Mouse (Mus musculus) adrenal gland (tissue): Measurements from ENCODE around the gene Wdr59.
"Not testable (repeated sequence)": the region's sequence is repeated elsewhere in the genome, so short reads cannot be mapped to it uniquely, and the experiment has no call there.

Experiments used
- intact Hi-C: fragments of 180-260 bp; cut with DNase I; formaldehyde crosslinking; loops from one replicate; pipeline ENCODE4 v1.15.1; 2025

Gene Wdr59

DNA sequence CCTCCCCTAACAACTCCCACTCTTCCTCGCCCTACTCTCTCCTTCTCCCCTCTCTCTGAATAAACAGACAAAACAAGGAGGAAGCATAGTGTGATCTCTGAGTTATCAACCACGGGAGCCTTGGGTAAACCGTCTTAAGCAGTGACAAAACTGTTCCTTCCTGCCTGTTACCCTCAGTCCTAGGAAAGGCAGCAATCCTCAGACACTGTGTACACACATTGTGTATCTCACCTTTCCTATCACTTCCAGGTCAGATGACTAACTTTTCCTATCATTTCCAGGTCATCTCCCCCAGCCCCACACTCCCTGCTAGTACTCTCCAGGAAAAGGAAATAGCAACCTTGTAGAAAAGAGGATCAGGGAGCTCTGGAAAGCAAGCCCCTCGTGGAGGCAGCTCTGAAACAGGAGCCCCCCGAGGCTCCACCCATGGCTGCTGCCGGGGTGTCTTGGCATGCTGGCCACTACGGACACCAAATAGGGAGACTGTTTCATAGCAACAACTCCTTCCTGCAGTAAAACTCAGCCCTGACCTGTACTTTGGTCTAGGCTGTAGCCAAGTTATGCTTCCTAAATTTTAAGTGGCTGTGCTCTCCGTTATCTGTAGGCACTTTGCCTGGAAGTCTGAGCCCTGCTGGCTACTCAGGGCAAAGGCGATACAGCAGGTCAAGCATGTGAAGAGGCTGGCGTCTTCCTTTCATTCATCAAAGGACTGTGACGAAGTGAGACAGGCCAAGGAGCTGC, 20.0 kb downstream of the Wdr59 start:
- intact Hi-C loops, result no loop called here

DNA sequence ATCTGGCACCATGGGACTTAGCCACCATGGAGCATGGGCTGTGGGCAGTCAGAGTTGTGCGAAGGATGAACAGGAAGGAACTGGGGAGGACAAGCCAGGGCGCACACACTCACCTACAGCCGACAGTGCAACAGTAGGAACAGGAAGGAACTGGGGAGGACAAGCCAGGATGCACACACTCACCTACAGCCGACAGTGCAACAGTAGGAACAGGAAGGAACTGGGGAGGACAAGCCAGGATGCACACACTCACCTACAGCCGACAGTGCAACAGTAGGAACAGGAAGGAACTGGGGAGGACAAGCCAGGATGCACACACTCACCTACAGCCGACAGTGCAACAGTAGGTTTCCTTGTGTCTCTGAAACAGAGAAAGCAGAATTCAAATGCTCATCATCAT, 23.6 kb downstream of the Wdr59 start:
- intact Hi-C loops, result not testable (repeated sequence)

DNA sequence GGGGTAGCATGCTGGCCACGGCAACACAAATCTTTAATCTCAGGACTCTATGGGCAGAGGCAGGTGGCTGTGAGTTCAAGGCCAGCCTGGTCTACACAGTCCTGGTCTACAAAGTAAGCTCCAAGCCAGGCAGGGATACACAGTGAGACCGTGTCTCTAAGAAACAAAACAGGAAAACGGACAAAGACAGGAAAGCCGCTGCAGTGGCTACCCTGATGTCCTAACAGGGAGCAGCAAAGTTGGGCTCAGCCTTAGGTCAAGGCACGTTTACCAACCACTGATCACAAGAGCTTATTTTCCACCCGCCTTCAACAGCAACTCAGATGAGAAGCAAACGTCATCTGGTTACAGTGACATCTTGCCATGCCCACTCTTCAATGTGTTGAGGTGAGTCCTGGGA, 25.6 kb downstream of the Wdr59 start:
- intact Hi-C loops, result no loop called here

DNA sequence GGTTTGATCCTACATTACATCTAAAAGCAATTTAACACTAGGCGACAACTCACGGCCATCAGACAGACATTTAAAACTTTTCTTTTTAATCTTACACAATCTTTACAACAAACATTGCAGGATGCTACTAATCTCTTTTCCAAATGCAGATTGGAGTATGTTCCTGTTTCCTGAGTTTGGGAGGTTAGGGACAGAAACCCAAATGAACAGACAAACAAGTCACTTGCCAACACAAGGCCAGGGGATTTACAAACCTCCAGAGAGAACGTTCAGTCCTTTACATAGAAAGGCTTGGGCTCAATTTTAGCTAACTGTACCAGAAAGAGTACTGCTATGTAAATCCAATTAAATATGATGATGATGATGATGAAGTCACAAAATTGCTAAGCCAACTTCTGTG, 28.7 kb downstream of the Wdr59 start:
- intact Hi-C loops, result no loop called here

DNA sequence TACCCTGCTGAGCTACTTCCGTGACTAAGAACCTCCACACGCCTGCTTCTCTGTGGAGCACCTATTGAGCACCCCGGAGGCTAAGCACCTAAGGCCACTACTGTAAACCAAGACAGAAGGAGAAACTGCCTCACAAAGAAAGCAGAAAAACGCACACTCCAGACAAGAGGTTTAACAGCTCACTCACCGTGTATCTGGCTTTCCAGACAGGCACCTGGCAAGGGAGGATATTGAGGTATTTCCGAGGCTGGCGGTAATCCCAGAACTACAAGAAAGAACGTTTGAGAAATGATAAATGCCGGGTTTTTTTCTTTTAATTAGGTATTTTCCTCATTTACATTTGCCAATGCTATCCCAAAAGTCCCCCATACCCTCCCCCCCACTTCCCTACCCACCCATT, 29.4 kb downstream of the Wdr59 start:
- intact Hi-C loops, result no loop called here

DNA sequence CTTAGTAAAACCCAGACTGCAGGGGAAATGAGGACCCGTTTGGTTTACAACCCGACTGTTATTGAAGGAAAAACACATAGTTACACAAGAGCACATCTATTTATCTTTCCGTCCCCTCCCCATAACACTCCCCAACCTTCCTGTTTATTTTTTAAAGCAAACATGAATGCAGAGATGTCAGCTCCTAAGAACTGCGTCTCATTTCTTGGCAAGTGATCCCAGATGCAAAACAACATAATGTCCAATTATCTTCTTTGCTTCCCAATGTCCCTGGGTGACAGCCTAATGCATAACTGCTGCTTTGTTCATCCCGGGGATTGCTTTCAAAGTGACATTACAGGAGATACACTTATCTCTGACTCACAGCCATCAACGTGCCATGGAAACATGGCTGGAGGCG, 30.7 kb downstream of the Wdr59 start:
- intact Hi-C loops, result no loop called here

DNA sequence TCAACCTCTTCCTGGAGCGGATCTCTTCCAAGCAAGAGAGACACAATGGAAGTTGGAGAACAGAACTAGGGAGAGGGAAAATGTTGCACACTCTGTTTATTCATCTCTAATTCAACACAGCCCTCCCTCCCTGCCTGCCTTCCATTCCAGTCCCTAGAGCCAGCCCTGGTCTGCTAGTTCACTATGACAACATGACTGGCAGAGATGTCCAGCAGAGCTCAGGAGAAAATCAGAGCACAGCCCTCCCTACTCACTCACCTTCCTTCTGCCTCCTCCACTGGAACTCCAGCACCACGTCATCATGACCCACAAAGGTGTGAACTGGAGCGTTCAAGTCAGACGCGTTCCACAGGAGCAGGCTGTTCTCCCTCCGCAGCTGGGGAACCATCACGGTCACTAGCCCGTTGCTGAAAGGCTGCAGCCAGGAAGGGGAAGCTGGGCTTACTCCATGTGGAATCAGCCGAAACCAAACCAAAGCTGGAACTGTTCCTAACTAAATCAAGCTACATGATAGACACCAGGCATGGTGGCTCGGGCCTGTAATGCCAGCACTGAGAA, 31.8 kb downstream of the Wdr59 start:
- intact Hi-C loops, result no loop called here

DNA sequence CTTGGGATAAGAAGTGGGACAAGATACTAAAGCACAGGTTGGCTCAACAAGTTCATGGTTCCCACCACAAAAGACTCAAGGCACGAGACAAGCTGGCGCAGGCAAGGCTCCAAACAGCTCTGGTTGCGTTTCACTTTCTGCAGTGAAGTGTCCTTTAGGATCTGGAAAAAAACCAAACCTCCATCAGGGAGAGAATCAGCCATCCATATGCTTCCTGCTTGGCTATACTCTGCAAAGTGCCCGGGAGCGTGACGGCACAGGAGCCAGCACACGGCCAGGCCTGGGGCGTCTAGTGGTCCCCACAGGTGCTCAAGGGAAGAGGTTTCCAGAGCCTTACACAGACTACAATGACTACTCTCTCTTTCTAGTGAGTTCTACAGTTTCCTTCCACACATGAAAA, 41.2 kb downstream of the Wdr59 start:
- intact Hi-C loops, result no loop called here

DNA sequence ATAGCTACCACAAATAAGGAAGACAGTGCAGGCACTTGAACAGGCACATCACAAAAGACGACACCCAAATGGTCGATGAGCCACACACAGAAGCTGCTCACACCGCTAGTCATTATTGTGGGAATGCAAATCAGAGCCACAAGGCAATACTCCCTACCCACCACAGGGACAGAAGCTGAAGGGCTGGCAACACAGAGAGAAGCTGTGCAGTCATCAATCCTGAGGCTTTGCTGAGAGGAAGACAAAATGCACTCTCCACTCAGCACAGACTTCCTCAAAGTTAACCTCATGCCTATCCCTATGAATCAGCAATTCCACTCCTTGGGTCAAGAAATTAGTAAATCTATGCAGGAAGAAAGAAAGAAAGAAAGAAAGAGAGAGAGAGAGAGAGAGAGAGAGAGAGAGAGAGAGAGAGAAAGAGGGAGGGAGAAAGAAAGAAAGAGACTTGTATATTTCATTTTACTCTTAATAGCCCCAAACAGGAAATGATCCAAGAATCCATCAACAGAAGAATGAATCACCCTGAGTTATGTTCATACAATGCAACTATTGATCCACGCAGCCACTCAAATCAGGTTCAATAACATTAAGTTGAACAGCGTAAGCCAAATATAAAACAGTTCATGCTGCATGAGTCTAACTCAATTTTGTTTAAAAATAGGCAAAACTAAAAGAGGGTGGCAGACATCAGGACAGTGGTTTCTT, 44.0 kb downstream of the Wdr59 start:
- intact Hi-C loops, result no loop called here

DNA sequence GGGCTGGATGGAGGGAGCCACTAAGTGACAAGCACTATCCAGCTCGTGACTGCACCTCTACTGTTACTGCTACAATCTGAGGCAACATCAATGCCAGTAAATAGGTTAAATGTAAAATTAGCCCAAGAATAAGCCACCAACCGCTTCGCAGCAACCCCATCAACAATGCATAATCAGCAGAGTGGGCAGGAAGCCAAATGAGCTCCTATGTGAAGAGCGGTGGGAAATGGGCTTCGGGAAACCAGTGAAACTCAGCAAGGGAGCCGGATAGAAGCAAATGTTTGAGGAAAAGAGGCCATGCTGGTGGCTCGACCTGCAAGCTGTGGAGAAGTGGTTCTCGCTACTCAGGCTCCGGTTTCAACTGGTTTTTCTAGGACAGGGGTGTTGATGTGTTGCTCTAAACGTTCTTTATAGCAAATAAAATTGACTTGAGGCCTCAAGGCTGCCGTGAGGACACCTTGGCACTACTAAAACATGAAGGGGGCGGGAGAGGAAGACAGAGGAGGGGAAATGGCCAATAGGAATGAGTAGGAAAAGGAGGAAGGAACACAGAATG, 50.3 kb downstream of the Wdr59 start:
- intact Hi-C loops, result no loop called here

DNA sequence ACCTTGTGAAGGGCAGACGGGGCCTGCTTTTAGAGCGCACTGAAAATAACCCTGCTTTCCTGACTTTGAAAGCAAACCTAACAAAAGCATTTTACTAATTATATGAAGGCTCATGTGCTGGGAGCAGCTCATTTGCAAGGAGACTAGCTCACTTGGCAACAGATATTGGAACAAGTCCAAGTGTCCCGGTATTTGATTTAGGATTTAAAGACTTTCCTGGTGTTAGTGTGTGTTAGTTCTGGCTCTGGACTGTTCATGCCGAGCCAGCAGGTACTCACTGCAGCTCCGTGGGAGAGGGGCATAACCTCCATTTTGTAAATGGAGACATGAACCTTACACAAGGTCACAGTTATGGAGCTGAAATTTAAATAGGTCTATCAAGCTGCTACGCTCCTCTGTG, 52.9 kb downstream of the Wdr59 start:
- intact Hi-C loops, result no loop called here

DNA sequence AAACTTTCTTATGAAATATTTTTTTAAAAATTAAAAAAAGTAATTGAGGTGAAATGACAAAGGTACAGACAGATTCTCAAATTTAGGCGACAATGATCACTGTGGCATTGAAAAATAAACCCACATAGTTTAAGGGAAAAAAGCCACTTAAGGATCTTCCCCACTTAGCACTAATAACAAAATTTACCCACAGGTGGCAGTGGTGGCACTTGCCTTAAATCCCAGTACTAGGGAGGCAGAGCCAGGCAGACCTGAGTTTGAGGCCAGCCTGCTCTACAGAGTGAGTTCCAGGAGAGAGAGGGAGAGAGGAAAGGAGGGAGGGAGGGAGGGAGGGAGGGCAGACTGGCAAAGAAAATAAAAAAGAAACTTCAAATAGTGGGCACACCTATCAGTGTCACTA, 56.6 kb downstream of the Wdr59 start:
- intact Hi-C loops, result no loop called here

DNA sequence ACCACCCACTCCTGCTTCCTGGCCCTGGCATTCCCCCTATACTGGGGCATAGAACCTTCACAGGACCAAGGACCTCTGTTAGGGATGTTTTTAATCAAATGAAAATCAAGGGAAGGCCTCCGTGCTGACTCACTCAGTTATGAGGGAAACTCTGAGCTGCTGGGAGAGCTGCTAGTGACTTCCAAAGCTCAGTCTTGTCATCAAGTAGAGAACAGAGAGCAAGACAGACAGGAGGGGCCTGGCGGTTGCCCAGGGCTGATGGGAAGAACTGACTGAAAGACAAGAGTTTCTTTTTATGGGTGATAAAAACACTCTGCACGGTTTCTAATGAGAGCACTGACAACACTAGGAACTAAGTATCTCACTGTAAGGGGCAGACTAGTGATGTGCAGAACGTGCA, 57.4 kb downstream of the Wdr59 start:
- intact Hi-C loops, result no loop called here

DNA sequence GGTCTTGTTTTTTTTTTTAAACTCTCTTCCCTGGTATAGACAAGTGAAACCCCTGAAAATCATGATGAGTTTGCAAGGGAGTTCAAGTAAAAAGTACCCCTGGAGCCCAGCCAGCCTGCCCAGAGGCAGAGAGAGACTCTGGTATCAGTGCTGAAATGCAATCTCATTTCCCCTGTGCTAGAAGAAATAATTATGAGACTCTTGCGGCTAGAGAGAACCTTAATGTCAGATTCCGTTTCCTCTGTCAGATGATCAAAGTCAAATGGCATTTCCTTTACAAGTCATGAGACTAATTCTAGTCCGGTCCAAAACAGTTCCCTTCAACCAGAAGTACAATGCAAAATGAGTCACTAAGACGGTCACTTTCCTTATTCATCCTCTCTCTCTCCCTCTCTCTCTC, 72.2 kb downstream of the Wdr59 start:
- intact Hi-C loops, result no loop called here

DNA sequence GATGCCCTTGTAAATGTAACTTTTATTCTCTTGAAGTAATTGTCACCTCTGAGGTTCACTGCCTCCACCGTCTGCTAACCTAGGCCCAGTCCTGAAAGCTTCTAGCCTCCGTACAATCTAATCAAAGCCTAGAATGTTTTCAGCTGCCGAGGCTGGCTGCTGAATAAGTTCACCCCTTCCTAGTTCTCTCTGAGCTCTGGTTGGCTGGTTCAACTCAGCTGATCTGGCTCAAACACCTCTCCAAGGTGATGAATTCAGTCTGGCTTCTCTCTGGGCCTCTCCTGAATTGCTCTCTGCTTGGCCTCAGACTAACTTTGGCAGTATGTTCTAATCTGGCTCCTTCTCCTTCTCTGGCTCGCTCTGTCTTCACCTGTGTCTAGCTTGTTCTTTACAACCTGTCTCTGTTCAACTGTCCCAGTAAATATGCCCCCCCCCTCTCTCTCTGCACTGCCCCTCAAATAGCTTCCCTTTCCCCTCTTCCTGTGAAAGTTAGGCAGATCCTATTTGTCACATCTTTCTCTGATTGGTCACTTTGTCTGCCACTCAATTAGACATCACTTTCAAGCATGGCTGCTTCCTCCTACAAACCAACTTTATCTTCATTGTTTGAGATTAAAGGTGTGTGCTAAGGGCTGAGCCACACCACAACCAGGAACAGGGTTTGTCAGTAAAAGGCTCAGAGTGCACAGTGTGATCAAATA, 75.8 kb downstream of the Wdr59 start:
- intact Hi-C loops, result no loop called here

DNA sequence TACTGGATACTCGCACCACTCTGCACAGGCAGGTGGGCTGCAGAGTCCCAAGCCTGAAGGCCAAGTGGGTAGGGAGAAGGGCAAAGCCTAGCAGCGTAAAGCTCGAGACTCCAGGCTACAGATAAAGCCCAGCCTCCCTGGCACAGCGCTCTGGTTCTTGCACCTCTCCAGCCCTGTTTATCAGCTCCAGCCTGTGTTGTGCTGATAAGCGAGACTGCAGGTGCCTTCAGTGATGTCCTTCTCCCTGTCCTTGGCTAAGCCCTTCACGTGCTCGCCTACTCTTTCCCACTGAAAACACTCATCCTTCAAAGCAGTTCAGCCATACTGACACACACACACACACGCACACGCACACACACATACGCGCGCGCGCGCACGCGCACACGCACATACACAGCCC, 76.3 kb downstream of the Wdr59 start:
- intact Hi-C loops, result no loop called here

DNA sequence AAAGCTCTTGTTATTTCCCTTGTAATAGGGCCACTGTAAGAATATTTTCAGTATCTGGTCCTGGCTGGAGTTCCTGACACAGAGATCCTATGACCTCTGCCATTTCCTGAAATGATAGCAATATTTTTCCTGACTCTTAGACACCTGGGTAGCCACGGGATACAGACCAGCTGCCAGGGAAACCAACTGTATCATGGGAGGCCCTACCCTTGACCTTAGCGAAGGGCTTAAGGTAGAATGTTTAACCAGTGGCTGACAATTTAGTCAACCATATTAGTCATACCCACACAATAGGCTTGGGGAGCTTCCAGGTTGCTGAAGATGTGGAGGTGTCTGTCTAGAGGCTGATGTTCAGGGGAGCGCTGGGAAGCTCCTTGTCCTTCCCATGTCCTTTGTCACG, 77.6 kb downstream of the Wdr59 start:
- intact Hi-C loops, result no loop called here

DNA sequence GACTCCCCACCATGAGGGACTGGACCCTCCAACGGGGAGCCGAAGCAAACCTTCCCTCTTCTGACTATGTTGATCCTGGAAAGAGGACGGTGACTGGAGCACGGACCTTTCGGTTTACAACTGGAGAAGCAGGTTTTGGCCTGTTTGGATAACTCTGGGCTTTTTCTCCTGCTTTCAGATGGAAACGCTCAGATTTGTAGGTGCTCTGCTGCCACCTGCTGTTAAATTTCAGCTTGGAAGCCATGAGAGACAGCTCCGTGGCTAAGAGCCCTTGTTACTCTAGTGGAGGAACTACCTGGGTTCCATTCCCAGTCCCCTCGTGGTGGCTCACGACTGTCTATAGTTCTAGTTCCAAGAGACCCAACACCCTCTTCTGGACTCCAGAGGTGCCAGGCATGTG, 82.7 kb downstream of the Wdr59 start:
- intact Hi-C loops, result loop anchor here (2.0 kb wide), 1 partner anchor 96 kb away; no protein-coding TSS in a partner anchor

DNA sequence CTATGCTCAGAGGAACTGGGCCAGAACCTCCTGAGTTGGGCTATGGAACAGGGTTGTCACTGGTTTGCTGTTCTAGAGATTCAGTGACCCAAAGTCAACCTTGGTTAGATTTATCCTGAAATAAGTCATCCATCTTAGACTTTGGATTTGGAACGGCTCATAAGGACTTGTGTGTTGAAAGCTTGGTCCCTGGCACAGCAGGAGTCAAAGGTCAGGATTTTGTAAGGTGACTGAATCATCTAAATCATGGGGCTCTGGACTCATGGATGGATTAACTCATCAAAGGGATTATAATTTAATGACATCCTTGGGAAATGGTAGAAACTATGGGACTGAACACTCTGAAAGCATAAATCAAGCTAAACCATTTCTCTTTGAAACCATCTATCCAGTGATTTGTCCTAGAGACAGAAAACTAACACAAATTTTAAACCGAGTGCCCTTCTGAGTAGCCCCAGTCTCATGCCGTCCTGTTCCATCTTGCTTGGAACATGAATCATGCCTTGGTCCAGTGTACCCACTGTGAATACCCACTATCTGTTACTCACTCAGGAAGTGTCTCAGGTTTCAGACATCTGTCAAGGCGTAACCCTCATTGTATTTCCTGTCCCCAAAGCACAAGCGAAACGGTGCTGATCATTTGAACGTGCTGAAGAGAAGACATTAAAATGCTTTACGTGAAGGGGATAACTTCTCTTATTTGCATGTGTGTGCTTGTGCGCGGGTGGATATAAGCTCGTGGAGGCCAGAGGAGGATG, 86.6 kb downstream of the Wdr59 start:
- intact Hi-C loops, result no loop called here

DNA sequence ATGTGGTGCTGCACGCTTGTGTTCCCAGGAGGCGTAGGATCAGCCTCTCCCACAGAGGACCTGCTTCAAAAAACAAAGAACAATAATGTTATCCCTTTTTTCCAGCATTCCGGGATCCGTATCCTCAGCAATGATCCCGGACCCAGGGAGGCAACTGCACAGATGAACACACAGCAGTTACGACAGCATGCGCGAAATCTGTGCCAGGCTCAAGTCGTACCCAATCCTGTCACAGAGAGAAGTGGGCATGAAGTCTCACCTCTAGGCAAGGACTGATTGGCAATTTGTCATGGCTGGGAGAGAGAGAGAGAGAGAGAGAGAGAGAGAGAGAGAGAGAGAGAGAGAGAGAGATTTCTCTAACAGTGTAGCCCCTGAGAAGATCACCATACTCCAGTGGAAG, 97.2 kb downstream of the Wdr59 start:
- intact Hi-C loops, result no loop called here

DNA sequence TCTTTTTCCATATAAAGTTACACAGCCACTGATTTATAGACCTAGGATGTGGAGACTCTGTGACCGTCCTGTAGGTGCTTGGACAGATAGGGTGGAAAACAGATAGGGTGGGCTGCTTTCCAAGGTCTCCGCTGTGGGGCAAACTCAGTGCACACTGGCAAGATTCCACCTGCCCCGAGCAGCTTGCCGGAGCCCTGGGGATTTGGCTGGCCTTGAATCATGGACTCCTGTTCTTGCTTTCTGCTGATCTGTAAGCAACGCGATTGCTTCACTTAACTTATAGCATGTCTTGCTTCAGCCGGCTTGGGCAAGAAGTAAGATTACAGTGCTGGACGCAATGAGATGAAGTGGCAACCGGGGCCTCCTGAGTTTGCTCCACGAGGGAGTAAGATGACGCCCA, 97.7 kb downstream of the Wdr59 start:
- intact Hi-C loops, result no loop called here
